Mouse (Mus musculus): Measurements from ENCODE around the gene H2-Oa.

Gene H2-Oa

GRCm38 (mm10) chr17:34122188-34122984 lies 30.2 kb downstream of the H2-Oa start, which contains the start of gene Brd2:
Gene Brd2 (minus strand): TSS chr17:34122634.
- peak; percentile 98 for DNase-seq (ENCODE audit: low read depth, low spot score)

- no peak for DNase-seq (ENCODE audit: low read depth, low spot score)
Measured at GRCm38 (mm10) chr17:34123111-34123510, 31.0 kb downstream of the H2-Oa start.

- DNase-seq (ENCODE audit: low read depth, low spot score), result no peak
Measured at GRCm38 (mm10) chr17:34123518-34123917, 31.4 kb downstream of the H2-Oa start.

- no peak for DNase-seq (ENCODE audit: low read depth, low spot score)
Measured at GRCm38 (mm10) chr17:34124649-34125048, 32.5 kb downstream of the H2-Oa start.

- no peak for DNase-seq (ENCODE audit: low read depth, low spot score)
Measured at GRCm38 (mm10) chr17:34126826-34127420, 34.8 kb downstream of the H2-Oa start.

- DNase-seq (ENCODE audit: low read depth, low spot score), result peak; percentile 84
Measured at GRCm38 (mm10) chr17:34127475-34127874, 35.3 kb downstream of the H2-Oa start.

- peak; percentile 78 for DNase-seq (ENCODE audit: low read depth, low spot score)
Measured at GRCm38 (mm10) chr17:34128264-34128937, 36.3 kb downstream of the H2-Oa start.

- peak; percentile 69 for DNase-seq (ENCODE audit: low read depth, low spot score)
Measured at GRCm38 (mm10) chr17:34128944-34129791, 37.0 kb downstream of the H2-Oa start.

- DNase-seq (ENCODE audit: low read depth, low spot score), result no peak
Measured at GRCm38 (mm10) chr17:34130073-34130947, 38.2 kb downstream of the H2-Oa start.

- DNase-seq (ENCODE audit: low read depth, low spot score), result no peak
Measured at GRCm38 (mm10) chr17:34131911-34132310, 39.8 kb downstream of the H2-Oa start.

GRCm38 (mm10) chr17:34133289-34133688 lies 41.1 kb downstream of the H2-Oa start:
- no peak for DNase-seq (ENCODE audit: low read depth, low spot score)

GRCm38 (mm10) chr17:34134451-34134850 lies 42.3 kb downstream of the H2-Oa start:
- DNase-seq (ENCODE audit: low read depth, low spot score), result no peak

- DNase-seq (ENCODE audit: low read depth, low spot score), result peak; percentile 99
Measured at GRCm38 (mm10) chr17:34135297-34136224, 43.4 kb downstream of the H2-Oa start.

GRCm38 (mm10) chr17:34137601-34138000 lies 45.5 kb downstream of the H2-Oa start:
- DNase-seq (ENCODE audit: low read depth, low spot score), result no peak

GRCm38 (mm10) chr17:34138655-34139054 lies 46.5 kb downstream of the H2-Oa start:
- no peak for DNase-seq (ENCODE audit: low read depth, low spot score)

GRCm38 (mm10) chr17:34139416-34139815 lies 47.3 kb downstream of the H2-Oa start:
- DNase-seq (ENCODE audit: low read depth, low spot score), result no peak

- no peak for DNase-seq (ENCODE audit: low read depth, low spot score)
Measured at GRCm38 (mm10) chr17:34140240-34140639, 48.1 kb downstream of the H2-Oa start.

GRCm38 (mm10) chr17:34141448-34141847 lies 49.3 kb downstream of the H2-Oa start:
- DNase-seq (ENCODE audit: low read depth, low spot score), result no peak

- DNase-seq (ENCODE audit: low read depth, low spot score), result no peak
Measured at GRCm38 (mm10) chr17:34142456-34143010, 50.4 kb downstream of the H2-Oa start.
